Mouse (Mus musculus) kidney, postnatal 0 days (tissue): ENCODE data around the gene Gm10974. TPM values are rescaled to one million over a fixed set of nuclear protein-coding genes. Genes with fewer than 3 reads are reported as not detected.

Source experiments
- ATAC-seq: fragments of 200-750 bp; cut with Nextera tagmentation; replicated peaks from 2 replicates; pipeline ENCODE4 v1.8.0; 2017; ENCODE audit warnings: low read depth, moderate number of reproducible peaks, moderate TSS enrichment, moderate library complexity; ENCODE audit not compliant: low FRiP score
- DNase-seq: peaks from one replicate; pipeline ENCODE4 v3.0.0-alpha.2; 2016; ENCODE audit warnings: low spot score
- H3K27ac ChIP-seq: fragments of 300-500 bp; sonication (generic); 2 replicates; pipeline ENCODE4 v1.5.1; 2014; ENCODE audit warnings: mild to moderate bottlenecking
- H3K27me3 ChIP-seq: fragments of 300-500 bp; sonication (generic); 2 replicates; pipeline ENCODE4 v1.6.1; 2014; ENCODE audit warnings: low read length, mixed read lengths; ENCODE audit not compliant: insufficient read depth
- H3K36me3 ChIP-seq: fragments of 300-500 bp; sonication (generic); 2 replicates; pipeline ENCODE4 v1.6.1; 2014; ENCODE audit warnings: low read length, mixed read lengths; ENCODE audit not compliant: insufficient read depth
- H3K4me1 ChIP-seq: fragments of 300-500 bp; sonication (generic); replicated peaks from 2 replicates; pipeline ENCODE4 v1.6.1; 2014; ENCODE audit warnings: antibody characterized with exemption, low read length, mixed read lengths; ENCODE audit not compliant: insufficient read depth
- H3K4me2 ChIP-seq: fragments of 300-500 bp; sonication (generic); 2 replicates; pipeline ENCODE4 v1.6.1; 2014; ENCODE audit warnings: mild to moderate bottlenecking, low read length, moderate library complexity, mixed read lengths
- H3K4me3 ChIP-seq: fragments of 300-500 bp; sonication (generic); replicated peaks from 2 replicates; pipeline ENCODE4 v1.5.1; 2014; ENCODE audit warnings: low read depth, low read length
- H3K9ac ChIP-seq: fragments of 300-500 bp; sonication (generic); 2 replicates; pipeline ENCODE4 v1.6.1; 2014; ENCODE audit warnings: low read depth, low read length
- H3K9me3 ChIP-seq: fragments of 300-500 bp; sonication (generic); replicated peaks from 2 replicates; pipeline ENCODE4 v1.6.1; 2016; ENCODE audit warnings: low read length, inconsistent platforms, mixed read lengths
- CTCF ChIP-seq: IDR thresholded peaks from 2 replicates; pipeline ENCODE4 v1.5.1; 2016; ENCODE audit warnings: antibody characterized with exemption, low read depth, mild to moderate bottlenecking, moderate library complexity
- WGBS: fragments of 180-500 bp; shearing (Covaris S2); extraction: QIAGEN DNeasy Blood & Tissue Kit; methylation state at CpG from one replicate; pipeline ENCODE4 v1.1.7; 2014; 5-methylcytosine and 5-hydroxymethylcytosine counted together
- polyA plus RNA-seq: library from polyadenylated mRNA; unstranded; fragments of >200 nt; fragmentation: Nextera tagmentation; extraction: Ambion mirVana; gene quantifications from 2 replicates; pipeline ENCODE4 v1.2.1, GENCODE M21; 2015

Gene Gm10974
- polyA plus RNA-seq, 1 experiment from 2014 or later, result not detected

GRCm38 (mm10) chr7:66387813-66388521, 22.3 kb downstream of the Gm10974 start, which contains the start of gene Lrrk1:
Lrrk1 (minus strand) TSS chr7:66388350.
- H3K9me3 ChIP-seq, result no peaks in the 10 kb centered on the region
- H3K36me3 ChIP-seq, result no peaks in the 10 kb centered on the region
- H3K4me2 ChIP-seq, result peak within 1 kb of the TSS; percentile 97
- TF ChIP-seq CTCF, result peak; percentile 57
- no peaks in the 10 kb centered on the region for H3K27me3 ChIP-seq
- H3K27ac ChIP-seq, result peak within 1 kb of the TSS; percentile 85
- WGBS, result under 1% methylated on average over 70 of the region's 70 CpGs
- H3K4me1 ChIP-seq, result no peaks in the 10 kb centered on the region; the same call in none of the 2 replicates
- peak within 1 kb of the TSS; percentile 77 for H3K9ac ChIP-seq
- peak; percentile 67 for ATAC-seq
- DNase-seq, result peak; percentile 68
- H3K4me3 ChIP-seq, result peak within 1 kb of the TSS; percentile 73

GRCm38 (mm10) chr7:66388621-66389532, 23.2 kb downstream of the Gm10974 start:
- H3K27me3 ChIP-seq, result no peaks in the 10 kb centered on the region
- H3K27ac ChIP-seq, result peak overlapping the region; percentile 85; the same call in 1 of the 2 replicates
- H3K36me3 ChIP-seq, result no peaks in the 10 kb centered on the region
- H3K4me2 ChIP-seq, result peak overlapping the region; percentile 97
- peak overlapping the region; percentile 73 for H3K4me3 ChIP-seq
- 11% methylated on average over 28 of the region's 28 CpGs for WGBS
- peak; percentile 93 for TF ChIP-seq CTCF
- no peaks in the 10 kb centered on the region for H3K9me3 ChIP-seq
- DNase-seq (peak; percentile 96), ATAC-seq (peak; percentile 69; the same call in 1 of the 2 replicates)
- no peaks in the 10 kb centered on the region; the same call in none of the 2 replicates for H3K4me1 ChIP-seq
- H3K9ac ChIP-seq, result peak overlapping the region; percentile 77

GRCm38 (mm10) chr7:66397288-66397687, 31.6 kb downstream of the Gm10974 start:
- 15% methylated on average over 3 of the region's 3 CpGs for WGBS
- no peak overlapping the region for H3K4me3 ChIP-seq
- H3K27me3 ChIP-seq, result no peaks in the 10 kb centered on the region
- no peaks in the 10 kb centered on the region for H3K4me1 ChIP-seq
- no peak for DNase-seq
- H3K4me2 ChIP-seq, result no peak overlapping the region
- no peaks in the 10 kb centered on the region for H3K9me3 ChIP-seq
- no peak overlapping the region for H3K27ac ChIP-seq
- ATAC-seq, result 0 out of 2 replicates have a peak, but pooled peaks have one; percentile 36
- H3K36me3 ChIP-seq, result no peaks in the 10 kb centered on the region
- TF ChIP-seq CTCF, result no peak
- H3K9ac ChIP-seq, result no peak overlapping the region

- H3K27ac ChIP-seq, result no peak overlapping the region
- H3K36me3 ChIP-seq, result no peaks in the 10 kb centered on the region
- no peak overlapping the region for H3K4me3 ChIP-seq
- H3K9ac ChIP-seq, result no peak overlapping the region
- DNase-seq, result no peak
- no peak for TF ChIP-seq CTCF
- no peaks in the 10 kb centered on the region for H3K9me3 ChIP-seq
- no peaks in the 10 kb centered on the region for H3K27me3 ChIP-seq
- H3K4me1 ChIP-seq, result no peaks in the 10 kb centered on the region
- WGBS, result 57% methylated on average over 8 of the region's 8 CpGs
- ATAC-seq, result no peak
- H3K4me2 ChIP-seq, result no peak overlapping the region
Observed at GRCm38 (mm10) chr7:66401605-66402004, 35.9 kb downstream of the Gm10974 start.

- Histone ChIP-seq H3K4me2 (no peak overlapping the region), H3K4me1 (no peaks in the 10 kb centered on the region), H3K36me3 (no peaks in the 10 kb centered on the region), H3K4me3 (no peak overlapping the region), H3K9me3 (no peaks in the 10 kb centered on the region), H3K27ac (no peak overlapping the region), H3K27me3 (no peaks in the 10 kb centered on the region), H3K9ac (no peak overlapping the region)
- no peak for TF ChIP-seq CTCF
- ATAC-seq (no peak), DNase-seq (no peak)
- WGBS, result 87% methylated on average over 5 of the region's 5 CpGs
Observed at GRCm38 (mm10) chr7:66402876-66403275, 37.2 kb downstream of the Gm10974 start.

- peak; percentile 26 for DNase-seq
- Histone ChIP-seq H3K27ac (no peak overlapping the region), H3K4me2 (no peak overlapping the region), H3K9ac (no peak overlapping the region), H3K9me3 (no peaks in the 10 kb centered on the region), H3K36me3 (no peaks in the 10 kb centered on the region), H3K4me1 (no peaks in the 10 kb centered on the region), H3K4me3 (no peak overlapping the region), H3K27me3 (no peaks in the 10 kb centered on the region)
- TF ChIP-seq CTCF, result no peak
- WGBS, result 40% methylated on average over 10 of the region's 10 CpGs
- no peak for ATAC-seq
Observed at GRCm38 (mm10) chr7:66404141-66404540, 38.4 kb downstream of the Gm10974 start.
